Mouse (Mus musculus): ENCODE measurements at regions not wholly inside any gene's neighbourhood (a gene's known extent, or its start where the extent isn't known, plus 50 kb on each side); places are given as distances from the start of the nearest gene placed in this dataset.
A peak's percentile ranks its signal among the peaks of the same experiment; 100 is the strongest.

- no peak for TF ChIP-seq USF1 (IDR thresholded peaks at IDR 0.05; ENCODE audit: low read depth, low read length)
- TF ChIP-seq MEF2A (IDR thresholded peaks at IDR 0.05; ENCODE audit: borderline replicate concordance, low read depth, low read length) = no peak
- TF ChIP-seq HCFC1 (IDR thresholded peaks at IDR 0.05; ENCODE audit: low read depth, low read length) = no peak
- no peak for TF ChIP-seq TBP (conservative IDR thresholded peaks at IDR 0.05; ENCODE audit: low read depth, low read length)
- TF ChIP-seq EP300 (IDR thresholded peaks at IDR 0.05; ENCODE audit: low read length) = no peak
- TF ChIP-seq BHLHE40 (IDR thresholded peaks at IDR 0.05; ENCODE audit: low read depth, low read length) = no peak
- TF ChIP-seq MAFK (IDR thresholded peaks at IDR 0.05; ENCODE audit: insufficient replicate concordance, low read length) = no peak
- no peak for TF ChIP-seq POLR2A (IDR thresholded peaks at IDR 0.05; ENCODE audit: low read depth, low read length)
- TF ChIP-seq JUN (IDR thresholded peaks at IDR 0.05; ENCODE audit: insufficient read depth, low read depth, low read length) = no peak
- TF ChIP-seq ZKSCAN1 (IDR thresholded peaks at IDR 0.05; ENCODE audit: borderline replicate concordance, low read depth, low read length) = no peak
- TF ChIP-seq SMC3 (IDR thresholded peaks at IDR 0.05; ENCODE audit: low read depth, low read length) = no peak
- no peak for TF ChIP-seq IRF4 (IDR thresholded peaks at IDR 0.05; ENCODE audit: low read depth, low read length)
- TF ChIP-seq GABPA (IDR thresholded peaks at IDR 0.05; ENCODE audit: insufficient replicate concordance, low read depth, low read length) = no peak
- no peak for TF ChIP-seq E2F4 (IDR thresholded peaks at IDR 0.05; ENCODE audit: insufficient replicate concordance, low read depth, low read length)
- no peak for TF ChIP-seq TCF12 (IDR thresholded peaks at IDR 0.05; ENCODE audit: low read depth, low read length)
- TF ChIP-seq CHD2 (IDR thresholded peaks at IDR 0.05; ENCODE audit: low read length) = no peak
- TF ChIP-seq ZNF384 (IDR thresholded peaks at IDR 0.05; ENCODE audit: low read depth, low read length) = no peak
- TF ChIP-seq MYC (IDR thresholded peaks at IDR 0.05; ENCODE audit: low read depth, low read length) = no peak
- TF ChIP-seq MAX (IDR thresholded peaks at IDR 0.05; ENCODE audit: low read length) = no peak
- TF ChIP-seq KAT2A (IDR thresholded peaks at IDR 0.05; ENCODE audit: insufficient replicate concordance, low read length) = no peak
- Histone ChIP-seq H3K79me2 (replicated peaks; ENCODE audit: control insufficient read depth, extremely low read depth, insufficient read depth, poor library complexity, severe bottlenecking) (no peaks in the 10 kb centered on the region), H3K9me3 (replicated peaks; ENCODE audit: low read length) (no peaks in the 10 kb centered on the region), H3K27ac (ENCODE audit: insufficient read depth, low read depth) (no peak overlapping the region), H3K4me2 (ENCODE audit: insufficient read depth, low read depth, poor library complexity, severe bottlenecking) (no peak overlapping the region), H3K4me1 (ENCODE audit: control insufficient read depth in 1 of 2, insufficient read depth in 2 of 2) (no peaks in the 10 kb centered on the region), H3K9ac (ENCODE audit: insufficient read depth, low read depth) (no peak overlapping the region), H3K27me3 (replicated peaks) (no peaks in the 10 kb centered on the region), H3K4me3 (replicated peaks in 1 of 3; ENCODE audit: low read depth in 2 of 3, low read length in 2 of 3, poor library complexity in 1 of 3) (no peak overlapping the region), H3K36me3 (replicated peaks in 1 of 2; ENCODE audit: control insufficient read depth in 1 of 2, insufficient read depth in 1 of 2, low read length in 1 of 2) (no peaks in the 10 kb centered on the region)
- in situ Hi-C loops (cut with MboI; ENCODE audit: low pct_ligation_motif_present, low pct_unique_long_range_greater_than_20kb, low sequenced_read_pairs) (no loop called here), dilution Hi-C loops (cut with MboI; ENCODE audit: extremely low pct_ligation_motif_present, extremely low pct_unique_long_range_greater_than_20kb, low sequenced_read_pairs) (no loop called here)
- no peak for DNase-seq (ENCODE audit: extremely low read depth)
Measured at GRCm38 (mm10) chr13:35079685-35080084, 52.8 kb upstream of the Eci2 start.

- Histone ChIP-seq H3K4me1 (ENCODE audit: control insufficient read depth in 1 of 2, insufficient read depth in 2 of 2) (peaks cover 0 to 7% of the 10 kb centered on the region in 2 experiments; a peak in 1 of 4 replicates), H3K79me2 (replicated peaks; ENCODE audit: control insufficient read depth, extremely low read depth, insufficient read depth, poor library complexity, severe bottlenecking) (no peaks in the 10 kb centered on the region), H3K27ac (ENCODE audit: insufficient read depth, low read depth) (no peak overlapping the region), H3K4me2 (ENCODE audit: insufficient read depth, low read depth, poor library complexity, severe bottlenecking) (no peak overlapping the region), H3K36me3 (replicated peaks in 1 of 2; ENCODE audit: control insufficient read depth in 1 of 2, insufficient read depth in 1 of 2, low read length in 1 of 2) (no peaks in the 10 kb centered on the region), H3K27me3 (replicated peaks) (no peaks in the 10 kb centered on the region), H3K9me3 (replicated peaks; ENCODE audit: low read length) (no peaks in the 10 kb centered on the region), H3K9ac (ENCODE audit: insufficient read depth, low read depth) (no peak overlapping the region), H3K4me3 (replicated peaks in 1 of 3; ENCODE audit: low read depth in 2 of 3, low read length in 2 of 3, poor library complexity in 1 of 3) (no peak overlapping the region)
- dilution Hi-C loops (cut with MboI; ENCODE audit: extremely low pct_ligation_motif_present, extremely low pct_unique_long_range_greater_than_20kb, low sequenced_read_pairs) = no loop called here
- in situ Hi-C loops (cut with MboI; ENCODE audit: low pct_ligation_motif_present, low pct_unique_long_range_greater_than_20kb, low sequenced_read_pairs) = no loop called here
- TF ChIP-seq CTCF (conservative IDR thresholded peaks at IDR 0.05 in 1 of 2, IDR thresholded peaks at IDR 0.05 in 1 of 2; ENCODE audit: low read depth in 2 of 2, low read length in 2 of 2) = peak in 1 of 2 experiments; percentile 39; a peak in 2 of 4 replicates
- TF ChIP-seq SMC3 (IDR thresholded peaks at IDR 0.05; ENCODE audit: low read depth, low read length) = peak; percentile 21; the same call in 1 of the 2 replicates
- TF ChIP-seq MXI1 (IDR thresholded peaks at IDR 0.05; ENCODE audit: low read depth, low read length) = no peak
- TF ChIP-seq RAD21 (IDR thresholded peaks at IDR 0.05; ENCODE audit: low read depth, low read length) = peak; percentile 31
- TF ChIP-seq USF2 (conservative IDR thresholded peaks at IDR 0.05; ENCODE audit: low read depth, low read length) = no peak
- no peak for TF ChIP-seq PAX5 (IDR thresholded peaks at IDR 0.05; ENCODE audit: low read length)
- no peak for DNase-seq (ENCODE audit: extremely low read depth)
Measured at GRCm38 (mm10) chr13:35085386-35085785, 58.5 kb upstream of the Eci2 start.

Measured in CH12.LX (cell line).